Mouse (Mus musculus) adrenal gland, postnatal 10 days (tissue): ENCODE measurements at regions not wholly inside any gene's neighbourhood (a gene's known extent, or its start where the extent isn't known, plus 50 kb on each side); places are given as distances from the start of the nearest gene placed in this dataset.
"Not testable (repeated sequence)": the region's sequence is repeated elsewhere in the genome, so short reads cannot be mapped to it uniquely, and the experiment has no call there.

Experiments
- DNase-seq: peaks from one replicate; pipeline ENCODE4 v3.0.0; 2021; ENCODE audit warnings: mixed read lengths

GRCm38 (mm10) chr9:78769168-78769567, 153.8 kb downstream of the Cd109 start:
- peak; percentile 33 for DNase-seq

DNA sequence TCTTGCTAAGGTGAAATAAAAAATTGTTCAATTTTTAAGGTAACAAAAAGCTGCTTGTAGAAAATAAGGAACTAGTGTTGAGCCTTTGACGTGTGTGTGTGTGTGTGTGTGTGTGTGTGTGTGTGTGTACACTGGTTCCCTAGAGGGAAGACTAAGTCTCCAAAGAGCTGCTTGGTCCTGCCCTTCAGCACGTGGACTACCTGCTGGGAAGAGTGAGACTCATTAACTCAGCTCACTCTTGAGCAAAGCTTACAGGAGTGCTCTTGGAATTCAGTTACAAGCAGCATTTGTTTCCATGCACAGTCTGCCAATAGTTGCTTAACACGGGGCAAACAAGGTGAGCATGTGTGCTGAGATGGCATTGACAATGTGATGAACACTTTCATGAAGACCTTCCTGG, 158.6 kb downstream of the Cd109 start:
- no peak for DNase-seq

- peak; percentile 52 for DNase-seq
These were observed 160.1 kb downstream of the Cd109 start for GRCm38 (mm10) chr9:78775462-78775861.

- no peak for DNase-seq
These were observed 165.2 kb downstream of the Cd109 start for GRCm38 (mm10) chr9:78780595-78780994.

DNA sequence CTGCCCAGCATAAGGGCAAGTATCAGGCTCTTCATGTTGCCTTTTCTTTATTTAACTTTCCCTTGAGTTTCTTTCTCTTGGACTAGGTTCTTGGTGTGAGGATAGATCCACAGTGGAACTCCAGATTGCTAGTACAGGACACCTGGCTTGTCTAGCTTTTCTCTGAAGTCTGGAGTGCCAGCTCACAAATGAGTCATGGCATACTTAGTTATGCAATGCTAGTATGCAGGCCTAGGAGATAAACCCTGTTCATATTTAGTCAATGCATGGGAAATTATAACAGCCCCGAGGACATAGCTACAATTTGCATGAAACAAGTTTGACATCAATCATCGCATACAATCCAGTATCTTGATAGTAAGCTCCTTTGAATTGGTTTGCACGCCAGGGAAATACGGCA, 167.0 kb downstream of the Cd109 start:
- DNase-seq, result no peak

DNA sequence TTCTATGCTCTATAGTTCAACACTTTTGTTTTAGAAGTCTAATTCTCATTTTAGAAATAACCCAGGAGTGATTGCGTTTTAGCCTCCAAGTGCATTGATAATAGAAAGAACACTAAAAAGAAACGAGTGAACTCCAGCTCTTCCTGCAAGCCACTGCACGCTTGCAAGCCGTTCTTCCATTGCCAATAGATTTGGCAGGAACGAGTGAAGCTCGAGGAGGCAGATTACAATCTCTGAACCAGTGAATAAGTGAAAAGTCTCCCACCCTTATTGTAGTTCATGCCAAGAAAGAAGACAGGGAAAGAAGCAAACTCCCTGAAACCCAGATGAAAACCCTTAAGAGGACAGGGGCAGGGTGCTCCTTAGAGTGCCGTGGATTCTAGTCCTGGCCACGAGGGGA, 167.5 kb downstream of the Cd109 start:
- no peak for DNase-seq

DNA sequence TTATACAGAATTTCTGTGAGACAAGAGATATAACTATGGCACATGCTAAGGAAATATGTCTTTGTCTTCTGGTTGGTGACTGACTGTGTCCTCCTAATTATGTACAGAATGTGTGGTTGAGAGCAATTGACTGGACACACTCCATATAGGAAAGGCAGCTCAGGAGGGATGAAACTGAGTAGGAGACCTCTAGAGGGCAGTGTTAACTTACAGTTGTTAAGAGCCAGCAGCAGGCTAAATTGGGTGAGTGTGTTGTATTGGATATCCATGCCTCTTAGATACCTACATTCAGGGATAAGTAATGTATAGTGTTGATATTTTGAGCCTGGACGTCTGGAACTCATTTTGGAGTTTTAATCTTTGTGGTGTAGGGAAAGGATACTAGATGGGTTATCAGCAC, 172.5 kb downstream of the Cd109 start:
- peak; percentile 22 for DNase-seq

DNA sequence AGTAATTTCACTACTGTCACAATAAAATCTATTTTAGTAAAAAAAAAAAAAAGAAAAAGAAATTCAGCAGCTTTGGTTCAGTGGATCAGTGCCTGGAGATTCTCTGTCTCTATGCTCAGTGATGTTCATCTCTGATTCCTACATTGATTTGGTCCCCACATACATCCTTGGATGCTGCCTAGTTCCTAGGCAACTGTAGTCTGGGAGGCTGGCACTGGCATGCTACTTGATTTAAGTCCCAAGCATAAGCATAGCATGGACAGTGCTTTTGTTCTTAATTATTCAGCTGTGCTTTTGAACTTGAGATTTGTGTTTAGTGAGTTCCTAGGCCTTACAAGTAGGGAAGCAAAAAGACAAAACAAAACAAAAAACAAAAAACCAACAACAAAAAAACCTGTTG, 174.4 kb downstream of the Cd109 start:
- no peak for DNase-seq

DNA sequence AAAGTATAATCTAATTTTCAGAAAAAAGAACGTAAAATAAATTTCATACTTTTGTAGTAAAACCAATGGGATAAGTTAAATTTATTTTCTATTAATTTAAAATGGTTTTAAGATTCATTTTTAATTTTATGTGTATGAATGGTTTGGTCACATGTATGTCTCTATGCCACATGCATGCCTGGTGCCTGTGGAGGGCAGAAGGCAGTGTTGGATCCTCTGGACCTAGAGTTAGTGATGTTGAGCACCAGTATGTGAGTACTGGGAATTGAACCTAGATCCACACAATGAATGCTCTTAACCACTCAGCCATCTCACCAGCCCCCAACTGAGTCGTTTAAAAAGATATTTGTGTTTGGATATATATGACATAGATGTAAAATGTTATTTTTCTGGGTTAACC, 174.8 kb downstream of the Cd109 start:
- DNase-seq, result no peak

DNA sequence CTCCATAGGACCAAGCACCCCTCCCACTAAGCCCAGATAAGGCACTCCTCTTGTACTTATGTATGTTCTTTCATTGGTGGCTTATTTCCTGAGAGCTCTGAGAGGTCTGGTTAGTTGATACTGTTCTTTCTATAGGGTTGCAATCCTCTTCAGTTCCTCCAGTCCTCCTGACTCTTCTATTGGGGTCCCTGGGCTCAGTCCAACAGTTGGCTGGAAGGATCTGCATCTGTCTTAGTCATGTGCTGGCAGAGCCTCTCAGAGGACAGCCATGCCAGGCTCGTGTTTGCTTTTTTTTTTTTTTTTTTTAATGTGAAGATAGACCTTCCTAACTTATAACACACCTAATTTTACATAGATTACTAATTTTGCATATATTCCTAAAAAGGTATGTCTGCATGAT, 180.5 kb downstream of the Cd109 start:
- DNase-seq, result no peak

- no peak for DNase-seq
These were observed 201.9 kb downstream of the Cd109 start for GRCm38 (mm10) chr9:78817221-78817620.

DNA sequence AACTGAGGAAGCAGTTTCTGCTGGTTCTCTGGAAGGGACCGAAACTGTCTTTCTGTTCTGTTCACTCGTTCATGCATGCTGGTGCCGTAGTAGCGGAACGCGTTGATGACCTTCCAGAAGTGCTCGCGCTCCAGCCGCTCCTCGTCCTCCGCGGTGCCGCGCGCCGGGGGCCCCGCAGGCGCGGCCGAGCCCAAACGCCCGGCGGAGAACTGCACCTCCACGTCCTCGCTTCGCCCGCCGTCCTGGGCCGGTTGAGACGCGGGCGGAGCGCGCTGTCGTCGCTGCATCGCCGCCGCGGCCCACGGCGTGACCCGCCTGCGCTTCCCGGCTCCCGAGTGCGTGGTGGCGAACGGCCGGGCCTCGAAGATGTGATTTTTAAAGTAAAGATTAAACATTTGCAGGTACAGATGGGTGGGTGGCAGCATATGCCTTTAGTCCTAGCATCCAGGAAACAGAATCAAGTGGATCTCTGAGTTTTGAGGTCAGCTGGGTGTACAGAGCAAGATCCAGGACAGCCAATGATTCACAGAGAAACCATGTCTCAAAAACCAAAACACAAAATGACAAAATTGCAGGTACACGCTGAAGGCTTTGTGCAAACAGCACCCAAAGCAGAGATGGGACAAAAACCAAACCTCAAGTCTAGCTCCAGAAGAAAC, 206.3 kb downstream of the Cd109 start:
- DNase-seq, result peak; percentile 21

- no peak for DNase-seq
These were observed 229.8 kb downstream of the Cd109 start for GRCm38 (mm10) chr9:78844969-78845683.

DNA sequence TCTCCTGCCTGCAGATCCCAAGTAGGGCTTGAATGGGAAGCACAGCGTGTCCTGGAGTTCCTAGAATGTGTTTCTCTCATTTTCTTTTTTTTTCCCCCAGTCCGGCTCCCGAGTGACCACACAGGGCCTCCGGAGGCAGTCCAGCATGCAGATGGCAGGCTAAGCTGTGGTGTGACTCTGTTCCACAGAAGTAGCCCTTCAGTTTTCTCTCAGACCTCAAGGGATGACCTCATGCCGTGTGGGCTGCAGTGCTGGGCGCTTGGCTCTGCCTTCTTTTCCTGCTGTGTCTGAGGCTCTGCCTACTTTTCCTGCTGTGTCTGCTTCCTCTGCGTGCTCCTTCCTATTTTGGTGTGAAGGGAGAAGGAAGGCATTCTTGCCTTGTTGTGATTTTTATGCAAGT, 230.8 kb downstream of the Cd109 start:
- no peak for DNase-seq

- DNase-seq, result no peak
These were observed 232.7 kb downstream of the Cd109 start for GRCm38 (mm10) chr9:78847890-78848563.

DNA sequence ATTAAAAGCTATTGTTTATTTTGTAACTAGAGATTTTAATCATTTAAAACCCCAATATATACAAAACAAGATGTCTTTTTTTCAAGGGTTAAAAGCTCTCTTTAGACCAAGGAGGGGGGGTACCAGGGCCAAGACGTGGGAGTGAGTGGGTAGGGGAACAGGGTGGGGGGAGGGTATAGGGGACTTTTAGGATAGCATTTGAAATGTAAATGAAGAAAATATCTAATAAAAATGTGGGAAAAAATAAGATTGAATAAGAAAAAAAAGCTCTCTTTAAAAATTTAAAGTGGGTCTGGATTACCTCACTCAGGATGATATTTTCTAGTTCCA, 233.2 kb downstream of the Cd109 start:
- not testable (repeated sequence) for DNase-seq

- DNase-seq, result no peak
These were observed 241.6 kb downstream of the Cd109 start for GRCm38 (mm10) chr9:78856981-78857380.

- DNase-seq, result no peak
These were observed 244.6 kb downstream of the Cd109 start for GRCm38 (mm10) chr9:78859956-78860355.

DNA sequence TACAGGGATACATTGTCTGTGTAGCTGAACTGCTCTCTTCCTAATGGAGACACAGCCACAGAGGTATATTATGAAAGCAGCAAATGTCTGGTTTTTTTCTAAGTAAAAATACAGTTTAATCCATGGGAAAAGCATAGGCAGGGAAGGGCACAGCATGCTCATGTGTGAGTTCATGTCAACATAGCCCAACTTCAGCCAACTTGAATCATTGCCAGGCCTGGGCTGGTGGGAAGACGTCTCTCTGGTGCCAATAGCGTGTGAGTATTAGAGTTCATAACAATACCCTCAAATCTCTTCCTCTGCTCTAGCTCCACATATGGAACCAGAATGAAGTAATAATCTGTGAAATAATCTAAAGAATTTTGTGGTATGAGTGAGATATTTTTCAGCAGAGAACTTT, 257.2 kb downstream of the Cd109 start:
- DNase-seq, result peak; percentile 21

DNA sequence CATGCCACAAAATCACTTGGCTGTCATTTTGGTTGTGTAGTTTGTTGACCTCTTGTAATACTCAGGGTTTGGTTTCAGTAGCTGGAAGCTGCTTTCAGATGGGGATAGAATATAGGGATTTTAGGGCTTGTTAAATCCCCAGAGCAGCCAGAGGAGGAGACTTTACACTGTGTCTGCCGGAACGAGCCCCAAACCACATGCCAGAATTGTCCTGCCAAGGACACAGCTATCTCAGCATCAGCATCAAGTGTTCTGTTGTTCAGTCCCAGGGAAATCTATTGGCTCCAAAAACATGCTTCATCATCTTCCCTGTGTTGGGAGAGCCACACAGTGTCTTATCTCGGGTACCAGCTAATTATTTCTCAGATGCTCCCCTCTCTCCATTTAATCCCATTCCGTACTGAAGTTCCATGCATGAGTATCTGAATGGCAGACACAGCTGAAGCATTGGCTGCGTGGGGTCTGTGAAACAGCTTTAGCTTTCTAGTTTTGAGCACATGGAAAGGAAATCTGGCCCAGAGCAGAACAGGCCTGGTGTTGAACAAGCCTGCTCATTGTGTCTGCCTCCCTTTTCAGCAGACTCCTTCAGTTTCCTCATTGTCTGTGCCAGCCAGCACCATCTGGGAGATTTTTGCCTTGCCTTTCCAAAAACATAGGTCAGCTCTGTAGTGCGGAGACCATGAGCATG, 264.8 kb downstream of the Cd109 start:
- no peak for DNase-seq

GRCm38 (mm10) chr9:78880643-78881306, 265.4 kb downstream of the Cd109 start:
- DNase-seq, result no peak

DNA sequence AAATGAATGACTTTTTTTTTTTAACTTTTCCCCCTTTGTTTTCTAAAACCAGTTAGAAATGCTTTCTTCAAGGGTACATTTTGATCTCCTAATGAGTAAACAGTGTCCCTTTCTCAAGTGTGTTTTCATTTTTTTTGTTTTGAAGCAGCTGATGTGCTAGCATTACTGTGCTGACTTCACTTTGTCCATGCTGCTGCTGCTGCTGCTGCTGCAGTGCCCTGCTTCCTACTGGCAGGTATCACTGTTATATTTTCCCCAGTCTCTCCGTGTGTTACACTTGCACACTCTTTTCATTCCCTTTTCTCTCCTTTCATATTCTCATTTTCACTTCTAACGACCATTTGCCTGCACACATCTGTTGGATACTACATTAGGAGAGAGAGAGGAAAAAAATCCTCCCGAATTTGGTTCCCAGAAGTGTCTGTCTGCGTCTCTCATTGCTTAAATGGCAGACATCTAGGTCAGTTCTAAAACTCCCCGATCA, 266.0 kb downstream of the Cd109 start:
- DNase-seq, result no peak
